Mouse (Mus musculus): ENCODE measurements around the gene Ucn3. TPM values are rescaled to one million over a fixed set of nuclear protein-coding genes. Genes with fewer than 3 reads are reported as not detected.
"Not testable (repeated sequence)": the region's sequence is repeated elsewhere in the genome, so short reads cannot be mapped to it uniquely, and the experiment has no call there.

Ucn3 gene
- polyA plus RNA-seq, 1 experiment: not detected

- H3K4me1 ChIP-seq (ENCODE audit: control insufficient read depth, insufficient read depth, low read length): no peaks in the 10 kb centered on the region
- TF ChIP-seq CTCF (IDR thresholded peaks at IDR 0.05; ENCODE audit: control insufficient read depth, insufficient read depth, low read length): no peak
- TF ChIP-seq POLR2A (IDR thresholded peaks at IDR 0.05; ENCODE audit: borderline replicate concordance, control insufficient read depth, low read depth, low read length): no peak
- H3K27ac ChIP-seq (ENCODE audit: control insufficient read depth, insufficient read depth, low read depth, low read length, poor library complexity): no peak overlapping the region
- 77% methylated on average over 6 of the region's 6 CpGs for WGBS
- H3K4me3 ChIP-seq (replicated peaks; ENCODE audit: control insufficient read depth, low read depth, low read length): no peak overlapping the region
These were observed 19.5 kb downstream of the Ucn3 start for GRCm38 (mm10) chr13:3925632-3926031.

- TF ChIP-seq POLR2A (IDR thresholded peaks at IDR 0.05; ENCODE audit: borderline replicate concordance, control insufficient read depth, low read depth, low read length) (no peak), CTCF (IDR thresholded peaks at IDR 0.05; ENCODE audit: control insufficient read depth, insufficient read depth, low read length) (no peak)
- H3K27ac ChIP-seq (ENCODE audit: control insufficient read depth, insufficient read depth, low read depth, low read length, poor library complexity): no peak overlapping the region
- no peaks in the 10 kb centered on the region for H3K4me1 ChIP-seq (ENCODE audit: control insufficient read depth, insufficient read depth, low read length)
- 82% methylated on average over 5 of the region's 5 CpGs for WGBS
- no peak overlapping the region for H3K4me3 ChIP-seq (replicated peaks; ENCODE audit: control insufficient read depth, low read depth, low read length)
These were observed 20.7 kb downstream of the Ucn3 start for GRCm38 (mm10) chr13:3924483-3924882.

GRCm38 (mm10) chr13:3917571-3918311 lies 27.4 kb downstream of the Ucn3 start, which contains the start of the genes Net1 and Tubal3:
Net1 (minus strand) TSS chr13:3918220.
Tubal3 (plus strand) TSS chr13:3918274.
- no peaks in the 10 kb centered on the region; the same call in 1 of the 2 replicates for H3K4me1 ChIP-seq (ENCODE audit: control insufficient read depth, insufficient read depth, low read length)
- under 1% methylated on average over 52 of the region's 52 CpGs for WGBS
- TF ChIP-seq POLR2A (IDR thresholded peaks at IDR 0.05; ENCODE audit: borderline replicate concordance, control insufficient read depth, low read depth, low read length) (peak; percentile 44; the same call in 1 of the 2 replicates), CTCF (IDR thresholded peaks at IDR 0.05; ENCODE audit: control insufficient read depth, insufficient read depth, low read length) (no peak)
- peak within 1 kb of the TSS; percentile 97 for H3K4me3 ChIP-seq (replicated peaks; ENCODE audit: control insufficient read depth, low read depth, low read length)
- peak within 1 kb of the TSS; percentile 42 for H3K27ac ChIP-seq (ENCODE audit: control insufficient read depth, insufficient read depth, low read depth, low read length, poor library complexity)

GRCm38 (mm10) chr13:3913504-3913903 lies 31.6 kb downstream of the Ucn3 start:
- no peak for TF ChIP-seq POLR2A (IDR thresholded peaks at IDR 0.05; ENCODE audit: borderline replicate concordance, control insufficient read depth, low read depth, low read length)
- TF ChIP-seq CTCF (IDR thresholded peaks at IDR 0.05; ENCODE audit: control insufficient read depth, insufficient read depth, low read length): no peak
- WGBS: 70% methylated on average over 4 of the region's 4 CpGs
- Histone ChIP-seq H3K4me3 (replicated peaks; ENCODE audit: control insufficient read depth, low read depth, low read length) (no peak overlapping the region), H3K4me1 (ENCODE audit: control insufficient read depth, insufficient read depth, low read length) (no peaks in the 10 kb centered on the region; the same call in 1 of the 2 replicates), H3K27ac (ENCODE audit: control insufficient read depth, insufficient read depth, low read depth, low read length, poor library complexity) (no peak overlapping the region)

GRCm38 (mm10) chr13:3910356-3910755 lies 34.8 kb downstream of the Ucn3 start:
- Histone ChIP-seq H3K27ac (ENCODE audit: control insufficient read depth, insufficient read depth, low read depth, low read length, poor library complexity) (no peak overlapping the region), H3K4me3 (replicated peaks; ENCODE audit: control insufficient read depth, low read depth, low read length) (no peak overlapping the region), H3K4me1 (ENCODE audit: control insufficient read depth, insufficient read depth, low read length) (no peaks in the 10 kb centered on the region; the same call in 1 of the 2 replicates)
- TF ChIP-seq POLR2A (IDR thresholded peaks at IDR 0.05; ENCODE audit: borderline replicate concordance, control insufficient read depth, low read depth, low read length) (no peak), CTCF (IDR thresholded peaks at IDR 0.05; ENCODE audit: control insufficient read depth, insufficient read depth, low read length) (no peak)
- 86% methylated on average over 5 of the region's 5 CpGs for WGBS

- no peak overlapping the region for H3K27ac ChIP-seq (ENCODE audit: control insufficient read depth, insufficient read depth, low read depth, low read length, poor library complexity)
- no peaks in the 10 kb centered on the region; the same call in 1 of the 2 replicates for H3K4me1 ChIP-seq (ENCODE audit: control insufficient read depth, insufficient read depth, low read length)
- 31% methylated on average over 4 of the region's 4 CpGs for WGBS
- H3K4me3 ChIP-seq (replicated peaks; ENCODE audit: control insufficient read depth, low read depth, low read length): no peak overlapping the region
- TF ChIP-seq CTCF (IDR thresholded peaks at IDR 0.05; ENCODE audit: control insufficient read depth, insufficient read depth, low read length) (no peak), POLR2A (IDR thresholded peaks at IDR 0.05; ENCODE audit: borderline replicate concordance, control insufficient read depth, low read depth, low read length) (no peak)
These were observed 36.9 kb downstream of the Ucn3 start for GRCm38 (mm10) chr13:3908262-3908661.

GRCm38 (mm10) chr13:3907151-3907696 lies 37.9 kb downstream of the Ucn3 start:
- Histone ChIP-seq H3K4me3 (replicated peaks; ENCODE audit: control insufficient read depth, low read depth, low read length) (no peak overlapping the region), H3K4me1 (ENCODE audit: control insufficient read depth, insufficient read depth, low read length) (no peaks in the 10 kb centered on the region; the same call in 1 of the 2 replicates), H3K27ac (ENCODE audit: control insufficient read depth, insufficient read depth, low read depth, low read length, poor library complexity) (no peak overlapping the region)
- TF ChIP-seq POLR2A (IDR thresholded peaks at IDR 0.05; ENCODE audit: borderline replicate concordance, control insufficient read depth, low read depth, low read length) (no peak), CTCF (IDR thresholded peaks at IDR 0.05; ENCODE audit: control insufficient read depth, insufficient read depth, low read length) (no peak)
- WGBS: 75% methylated on average over 6 of the region's 6 CpGs

GRCm38 (mm10) chr13:3899301-3899700 lies 45.8 kb downstream of the Ucn3 start:
- H3K4me1 ChIP-seq (ENCODE audit: control insufficient read depth, insufficient read depth, low read length): peaks cover 2% of the 10 kb centered on the region
- WGBS: 91% methylated on average over 9 of the region's 9 CpGs
- no peak overlapping the region for H3K27ac ChIP-seq (ENCODE audit: control insufficient read depth, insufficient read depth, low read depth, low read length, poor library complexity)
- TF ChIP-seq CTCF (IDR thresholded peaks at IDR 0.05; ENCODE audit: control insufficient read depth, insufficient read depth, low read length) (no peak), POLR2A (IDR thresholded peaks at IDR 0.05; ENCODE audit: borderline replicate concordance, control insufficient read depth, low read depth, low read length) (no peak)
- no peak overlapping the region for H3K4me3 ChIP-seq (replicated peaks; ENCODE audit: control insufficient read depth, low read depth, low read length)

- H3K4me3 ChIP-seq (replicated peaks; ENCODE audit: control insufficient read depth, low read depth, low read length); H3K4me1 ChIP-seq (ENCODE audit: control insufficient read depth, insufficient read depth, low read length); H3K27ac ChIP-seq (ENCODE audit: control insufficient read depth, insufficient read depth, low read depth, low read length, poor library complexity): not testable (repeated sequence)
- WGBS: 89% methylated on average over 5 of the region's 5 CpGs
These were observed 46.9 kb downstream of the Ucn3 start for GRCm38 (mm10) chr13:3898202-3898601.
